ENCODE assay signal across 17 mouse cellular contexts in the genomic region with DNA sequence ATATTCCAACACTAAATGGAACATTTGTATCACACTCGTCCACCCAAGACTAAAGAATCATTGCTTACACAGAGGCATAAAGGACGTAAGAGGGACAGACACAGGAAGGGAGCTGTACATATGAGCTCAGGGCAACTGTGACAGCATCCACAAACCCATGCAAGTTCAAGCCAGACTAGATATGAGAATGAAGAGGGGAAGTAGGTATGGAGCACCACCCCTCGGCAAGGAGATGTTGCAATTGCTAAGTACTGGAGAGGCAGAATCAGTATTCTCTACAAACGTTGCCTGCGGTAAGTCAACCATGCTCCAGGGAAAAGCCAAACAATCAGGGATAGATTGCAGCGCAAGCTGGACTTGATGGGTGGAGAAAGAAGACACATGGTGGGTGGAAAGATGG.
"Had no signal": no experiment of that assay in that cellular context is flagged by ENCODE, and none has a peak within 500 bp of the region (broad histone marks: within the 10 kb centered on the region; RNA-seq: fewer than 3 reads in every experiment).

No protein-coding gene starts in this region.

- H3K36me3 ChIP-seq: liver, embryonic 15.5 days; lung, embryonic 15.5 days; midbrain, embryonic 10.5 days; midbrain, embryonic 12.5 days; neural tube, embryonic 12.5 days; stomach, embryonic 15.5 days had no signal

- H3K27ac ChIP-seq: liver, embryonic 15.5 days; lung, embryonic 15.5 days; midbrain, embryonic 10.5 days; midbrain, embryonic 12.5 days; neural tube, embryonic 12.5 days; stomach, embryonic 15.5 days; stomach, postnatal 0 days had no signal

- H3K9ac ChIP-seq: liver, embryonic 15.5 days; liver, postnatal 0 days; lung, embryonic 15.5 days; midbrain, embryonic 12.5 days; neural tube, embryonic 12.5 days; stomach, embryonic 15.5 days had no signal

- H3K27me3 ChIP-seq: liver, embryonic 15.5 days; lung, embryonic 15.5 days; midbrain, embryonic 12.5 days; neural tube, embryonic 12.5 days; stomach, embryonic 15.5 days had no signal

- DNase-seq: liver, postnatal 0 days; lung, adult 2 months; lung, postnatal 4 days; midbrain, embryonic 14.5 days; right cerebral cortex, postnatal 14 days; thymus, adult 2 months; thymus, postnatal 25 days; thymus, postnatal 4 days had no signal

- H3K4me1 ChIP-seq: liver, embryonic 15.5 days; lung, embryonic 15.5 days; neural tube, embryonic 12.5 days; stomach, embryonic 15.5 days had no signal

- ATAC-seq: liver, postnatal 0 days; lung, postnatal 0 days; midbrain, embryonic 16.5 days had no signal

- H3K4me3 ChIP-seq: liver, embryonic 15.5 days; lung, embryonic 15.5 days; midbrain, embryonic 10.5 days; midbrain, embryonic 12.5 days; neural tube, embryonic 12.5 days; stomach, embryonic 15.5 days had no signal

- H3K9me3 ChIP-seq: liver, embryonic 15.5 days; lung, embryonic 15.5 days; midbrain, embryonic 10.5 days; midbrain, embryonic 12.5 days; neural tube, embryonic 12.5 days; stomach, embryonic 15.5 days had no signal
